Mouse (Mus musculus): Measurements from ENCODE around the gene Sbk3.

Gene Sbk3

DNA sequence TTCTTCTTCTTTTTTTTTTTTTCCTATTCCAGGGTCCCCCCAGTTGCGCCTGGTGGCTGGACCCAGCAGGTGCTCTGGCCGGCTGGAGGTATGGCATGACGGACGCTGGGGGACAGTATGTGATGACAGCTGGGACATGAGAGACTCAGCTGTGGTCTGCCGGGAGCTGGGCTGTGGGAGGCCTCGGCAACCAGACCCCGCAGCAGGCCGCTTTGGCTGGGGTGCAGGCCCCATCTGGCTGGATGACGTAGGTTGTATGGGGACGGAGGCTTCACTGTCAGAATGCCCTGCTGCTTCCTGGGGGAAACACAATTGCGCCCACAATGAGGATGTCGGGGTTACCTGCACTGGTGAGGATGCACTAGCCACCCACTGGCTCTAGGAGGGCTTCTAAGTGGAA is 37.9 kb downstream of the Sbk3 start:
- DNase-seq (ENCODE audit: low spot score in 2 of 2), result no peak

DNA sequence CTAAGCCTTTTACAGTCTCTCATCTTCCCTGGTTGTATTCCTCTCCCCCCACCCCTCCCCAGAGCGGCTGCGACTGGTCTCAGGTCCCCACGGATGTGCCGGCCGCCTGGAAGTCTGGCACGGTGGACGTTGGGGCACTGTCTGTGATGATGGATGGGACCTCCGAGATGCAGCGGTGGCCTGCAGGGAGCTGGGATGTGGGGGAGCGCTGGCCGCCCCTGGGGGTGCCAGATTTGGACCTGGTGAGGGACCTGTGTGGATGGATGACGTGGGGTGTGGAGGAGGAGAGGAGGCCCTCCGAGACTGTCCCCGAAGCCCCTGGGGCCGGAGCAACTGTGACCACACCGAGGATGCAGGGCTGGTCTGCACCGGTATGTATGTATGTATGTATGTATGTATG is 42.6 kb downstream of the Sbk3 start:
- peak in 1 of 2 experiments; percentile 58 for DNase-seq (ENCODE audit: low spot score in 2 of 2)

DNA sequence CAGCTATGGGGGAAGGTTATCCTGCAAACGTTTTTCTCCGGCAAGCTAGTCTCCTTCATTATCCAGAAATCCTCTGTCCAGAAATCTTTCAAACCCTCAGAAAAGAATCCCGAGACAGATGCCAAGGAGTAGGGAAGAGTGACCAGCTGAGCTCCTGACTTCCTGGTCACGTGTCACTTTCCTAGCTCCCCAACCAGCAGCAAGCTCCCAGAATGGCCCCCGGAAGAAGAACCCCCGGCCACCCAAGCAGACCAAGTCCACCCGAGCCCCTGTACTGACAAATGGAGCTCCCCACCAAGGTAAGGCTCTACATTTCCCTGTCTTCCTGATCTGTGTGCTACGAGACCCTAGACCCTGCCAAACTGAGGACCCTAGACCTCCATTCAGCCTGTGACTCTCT is 43.3 kb downstream of the Sbk3 start:
- no peak for DNase-seq (ENCODE audit: low spot score in 2 of 2)

- DNase-seq (ENCODE audit: low spot score in 2 of 2), result no peak
These were observed 44.1 kb downstream of the Sbk3 start for GRCm38 (mm10) chr7:4926849-4927248.

DNA sequence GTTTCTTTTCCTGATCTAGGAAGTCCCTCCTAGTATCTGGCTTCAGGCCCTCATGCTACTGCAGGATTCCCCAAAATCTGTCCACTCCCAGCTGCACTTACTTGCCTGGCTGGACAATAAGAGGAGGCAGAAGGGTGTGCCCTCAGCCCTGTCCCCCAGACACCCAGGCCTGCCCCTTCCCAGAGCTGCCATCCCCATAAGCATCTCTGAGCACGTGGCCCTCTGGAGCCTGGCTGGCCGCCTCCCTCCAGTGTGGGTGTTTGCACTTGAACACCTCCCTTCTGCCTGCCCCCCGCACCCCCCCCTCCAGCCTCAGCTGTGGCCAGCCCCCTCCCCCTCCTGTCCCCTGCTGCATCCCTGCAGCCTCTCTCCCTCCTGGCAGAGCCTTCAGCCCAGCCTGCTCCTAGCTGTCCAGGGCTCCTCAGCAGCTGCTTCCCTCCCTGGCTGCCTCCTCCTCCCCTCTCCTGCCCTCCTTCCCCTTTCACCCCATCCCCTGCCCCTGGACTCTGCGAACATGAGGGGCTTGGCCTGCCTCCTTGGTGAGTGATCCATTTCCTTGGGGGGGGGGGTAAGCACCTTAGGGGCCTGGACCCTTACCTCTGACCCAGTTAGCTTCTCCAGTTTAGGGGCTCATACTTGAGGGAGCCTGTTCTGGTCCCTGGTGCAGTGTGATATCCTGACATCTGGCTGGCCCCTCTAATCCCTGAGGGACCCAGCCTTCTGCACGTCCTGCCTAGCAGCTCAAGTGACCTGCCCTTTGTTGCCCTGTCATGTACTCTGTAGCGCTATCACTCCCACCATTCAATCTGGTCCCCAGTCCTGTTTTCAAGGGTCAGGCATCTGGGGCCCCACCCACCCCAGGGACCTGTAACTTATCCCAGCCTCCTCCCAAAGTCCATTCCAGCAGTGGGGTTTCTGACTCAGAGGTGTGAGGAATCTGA is 45.3 kb downstream of the Sbk3 start, which contains the start of gene Ssc5d:
Gene Ssc5d (plus strand): TSS at position 345 of the 941 bp plus-strand sequence.
- peak in 1 of 2 experiments; percentile 59 for DNase-seq (ENCODE audit: low spot score in 2 of 2)

DNA sequence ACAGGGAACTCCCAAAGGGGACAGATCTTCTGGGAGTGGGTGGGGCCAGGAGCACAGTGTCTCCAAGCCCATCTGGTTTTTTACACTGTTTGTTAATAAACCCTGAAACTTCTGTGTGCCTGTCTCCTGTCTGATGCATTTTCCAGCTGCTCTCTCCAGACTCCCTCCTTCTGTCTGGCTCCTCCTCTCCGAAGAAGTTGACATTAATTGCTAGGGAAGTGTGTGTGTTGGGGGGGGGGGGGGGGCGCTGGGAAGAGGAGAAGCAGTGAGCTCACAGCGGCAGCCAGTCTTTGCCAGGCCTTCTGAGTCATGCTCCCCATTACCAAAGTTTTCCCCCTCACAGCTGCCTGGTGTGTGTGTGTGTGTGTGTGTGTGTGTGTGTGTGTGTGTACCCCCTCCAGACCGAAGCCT is 46.1 kb downstream of the Sbk3 start:
- DNase-seq (ENCODE audit: low spot score in 2 of 2), result no peak

- no peak for DNase-seq (ENCODE audit: low spot score in 2 of 2)
These were observed 46.5 kb downstream of the Sbk3 start for GRCm38 (mm10) chr7:4924483-4924882.

- no peak for DNase-seq (ENCODE audit: low spot score in 2 of 2)
These were observed 47.2 kb downstream of the Sbk3 start for GRCm38 (mm10) chr7:4923586-4924364.

GRCm38 (mm10) chr7:4922931-4923565 is 47.9 kb downstream of the Sbk3 start:
- no peak for DNase-seq (ENCODE audit: low spot score in 2 of 2)

DNA sequence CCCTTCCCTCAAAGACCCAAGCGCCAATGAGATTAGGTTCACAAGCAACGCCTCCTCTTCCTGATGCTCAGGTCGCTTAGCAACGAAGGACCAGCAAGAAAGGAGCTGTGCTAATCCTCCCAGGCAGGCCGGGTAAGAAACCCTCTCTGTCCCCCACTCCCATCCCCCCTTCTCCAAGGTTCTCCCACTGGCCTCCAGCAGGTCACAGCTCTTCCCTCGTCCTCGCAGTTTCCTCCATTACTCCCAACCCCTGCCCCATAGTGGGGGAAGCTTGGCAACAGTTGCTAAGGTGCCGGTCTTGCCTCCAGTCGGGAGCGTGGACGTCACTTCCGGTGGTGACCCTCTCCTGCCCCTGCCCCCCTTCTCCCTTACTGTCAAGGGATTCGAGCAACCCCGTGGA is 48.5 kb downstream of the Sbk3 start:
- DNase-seq (ENCODE audit: low spot score in 2 of 2), result peak in 1 of 2 experiments; percentile 61

- DNase-seq (ENCODE audit: low spot score in 2 of 2), result no peak
These were observed 49.0 kb downstream of the Sbk3 start, which contains the start of gene Nat14 for GRCm38 (mm10) chr7:4921824-4922482. Gene Nat14, plus strand, starts transcription at chr7:4922028.

- peak in 1 of 2 experiments; percentile 65 for DNase-seq (ENCODE audit: low spot score in 2 of 2)
These were observed 49.8 kb downstream of the Sbk3 start for GRCm38 (mm10) chr7:4920976-4921823.

DNA sequence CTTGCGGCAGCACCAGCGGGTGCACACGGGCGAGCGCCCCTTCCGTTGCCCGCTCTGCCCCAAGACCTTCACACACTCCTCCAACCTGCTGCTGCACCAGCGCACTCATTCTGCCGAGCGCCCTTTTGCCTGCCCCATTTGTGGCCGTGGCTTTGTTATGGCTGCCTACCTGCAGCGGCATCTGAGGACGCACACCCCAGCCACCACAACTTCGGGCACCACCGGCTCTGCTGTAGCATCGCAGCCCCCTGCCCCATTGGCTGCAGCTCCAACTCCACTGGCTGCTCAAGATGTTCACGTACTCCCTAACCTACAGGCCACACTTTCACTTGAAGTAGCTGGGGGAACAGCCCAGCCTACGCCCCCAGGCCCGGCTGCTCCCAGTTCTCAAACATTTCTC is 50.5 kb downstream of the Sbk3 start:
- DNase-seq (ENCODE audit: low spot score in 2 of 2), result peak in 1 of 2 experiments; percentile 60

- DNase-seq (ENCODE audit: low spot score in 2 of 2), result no peak
These were observed 51.0 kb downstream of the Sbk3 start for GRCm38 (mm10) chr7:4919971-4920370.

DNA sequence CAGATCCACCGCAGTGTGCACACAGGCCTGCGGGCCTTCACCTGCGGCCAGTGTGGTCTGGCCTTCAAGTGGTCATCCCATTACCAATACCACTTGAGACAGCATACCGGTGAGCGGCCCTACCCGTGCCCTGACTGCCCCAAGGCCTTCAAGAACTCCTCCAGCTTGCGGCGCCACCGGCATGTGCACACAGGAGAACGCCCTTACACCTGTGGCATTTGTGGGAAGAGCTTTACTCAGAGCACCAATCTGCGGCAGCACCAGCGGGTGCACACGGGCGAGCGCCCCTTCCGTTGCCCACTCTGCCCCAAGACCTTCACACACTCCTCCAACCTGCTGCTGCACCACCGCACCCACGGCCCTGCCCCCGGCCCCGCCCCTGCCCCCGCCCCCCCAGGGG is 51.9 kb downstream of the Sbk3 start:
- DNase-seq (ENCODE audit: low spot score in 2 of 2), result no peak

DNA sequence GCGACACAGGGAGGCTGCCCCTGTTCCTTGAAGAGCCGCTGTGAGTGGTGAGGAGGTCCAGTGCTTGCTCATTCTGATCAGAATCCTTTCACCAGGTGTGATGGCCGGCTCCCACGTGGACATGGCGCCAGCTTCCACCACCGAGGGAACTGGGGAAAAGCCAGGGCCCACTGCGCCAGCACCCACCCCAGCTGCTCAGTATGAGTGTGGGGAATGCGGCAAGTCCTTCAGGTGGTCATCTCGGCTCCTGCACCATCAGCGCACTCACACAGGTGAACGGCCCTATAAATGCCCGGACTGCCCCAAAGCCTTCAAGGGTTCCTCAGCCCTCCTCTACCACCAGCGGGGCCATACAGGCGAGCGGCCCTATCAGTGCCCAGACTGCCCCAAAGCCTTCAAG is 52.3 kb downstream of the Sbk3 start:
- DNase-seq (ENCODE audit: low spot score in 2 of 2), result peak in 1 of 2 experiments; percentile 65

DNA sequence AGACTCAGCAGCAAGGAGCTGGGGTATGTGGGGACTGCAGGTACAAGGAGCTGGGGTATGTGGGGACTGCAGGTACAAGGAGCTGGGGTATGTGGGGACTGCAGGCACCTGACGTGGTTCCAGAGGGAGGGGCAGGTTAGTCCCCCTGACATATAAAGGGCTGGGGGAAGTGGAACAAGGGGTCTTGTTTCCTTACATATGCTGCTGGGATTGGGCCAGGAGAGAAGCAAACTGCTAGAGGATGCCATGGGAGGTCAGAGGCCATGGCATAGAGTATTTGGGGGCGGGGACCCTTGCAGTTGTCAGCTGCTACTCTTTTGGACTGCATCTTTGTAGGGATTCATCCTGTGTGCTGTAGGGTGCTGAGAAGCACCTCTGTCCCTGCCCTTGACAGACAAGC is 53.5 kb downstream of the Sbk3 start:
- no peak for DNase-seq (ENCODE audit: low spot score in 2 of 2)

- peak in 1 of 2 experiments; percentile 67 for DNase-seq (ENCODE audit: low spot score in 2 of 2)
These were observed 55.1 kb downstream of the Sbk3 start for GRCm38 (mm10) chr7:4915669-4916416.
